Mouse (Mus musculus): ENCODE measurements at regions not wholly inside any gene's neighbourhood (a gene's known extent, or its start where the extent isn't known, plus 50 kb on each side); places are given as distances from the start of the nearest gene placed in this dataset.

GRCm38 (mm10) chr14:72293677-72294387, 197.8 kb downstream of the Gm9195 start:
- H3K4me2 ChIP-seq (replicated peaks; ENCODE audit: low read depth, low read length, severe bottlenecking): no peak overlapping the region
- WGBS: 63% methylated on average over 9 of the region's 9 CpGs
- H3K4me3 ChIP-seq (replicated peaks; ENCODE audit: low read length): no peak overlapping the region
- no peak overlapping the region for H3K27ac ChIP-seq (replicated peaks; ENCODE audit: low read depth, low read length)
- no peaks in the 10 kb centered on the region for H3K9me3 ChIP-seq (ENCODE audit: control insufficient read depth, low read length)
- H3K36me3 ChIP-seq (ENCODE audit: control insufficient read depth, insufficient read depth, low read length): no peaks in the 10 kb centered on the region
- peak; percentile 62 for DNase-seq (ENCODE audit: low spot score)
- peak; percentile 41; the same call in 1 of the 2 replicates for ATAC-seq (ENCODE audit: low FRiP score, low read depth)
- H3K27me3 ChIP-seq (ENCODE audit: control insufficient read depth, insufficient read depth, low read length): no peaks in the 10 kb centered on the region
- peaks cover 3% of the 10 kb centered on the region; the same call in 1 of the 2 replicates for H3K4me1 ChIP-seq (ENCODE audit: control insufficient read depth, insufficient read depth, low read length)
- no peak overlapping the region for H3K9ac ChIP-seq (ENCODE audit: low read depth, low read length, severe bottlenecking)
- no peak for TF ChIP-seq POLR2A (IDR thresholded peaks at IDR 0.05; ENCODE audit: borderline replicate concordance, extremely low read depth, insufficient read depth, insufficient read length)

GRCm38 (mm10) chr14:72292656-72293299, 198.9 kb downstream of the Gm9195 start:
- H3K27ac ChIP-seq (replicated peaks; ENCODE audit: low read depth, low read length): no peak overlapping the region
- DNase-seq (ENCODE audit: low spot score) (no peak), ATAC-seq (ENCODE audit: low FRiP score, low read depth) (no peak)
- WGBS: 87% methylated on average over 7 of the region's 7 CpGs
- H3K36me3 ChIP-seq (ENCODE audit: control insufficient read depth, insufficient read depth, low read length): no peaks in the 10 kb centered on the region
- no peak overlapping the region for H3K4me3 ChIP-seq (replicated peaks; ENCODE audit: low read length)
- H3K9me3 ChIP-seq (ENCODE audit: control insufficient read depth, low read length): no peaks in the 10 kb centered on the region
- no peak for TF ChIP-seq POLR2A (IDR thresholded peaks at IDR 0.05; ENCODE audit: borderline replicate concordance, extremely low read depth, insufficient read depth, insufficient read length)
- no peak overlapping the region for H3K9ac ChIP-seq (ENCODE audit: low read depth, low read length, severe bottlenecking)
- H3K27me3 ChIP-seq (ENCODE audit: control insufficient read depth, insufficient read depth, low read length): no peaks in the 10 kb centered on the region
- H3K4me1 ChIP-seq (ENCODE audit: control insufficient read depth, insufficient read depth, low read length): peaks cover 3% of the 10 kb centered on the region; the same call in 1 of the 2 replicates
- no peak overlapping the region for H3K4me2 ChIP-seq (replicated peaks; ENCODE audit: low read depth, low read length, severe bottlenecking)

DNA sequence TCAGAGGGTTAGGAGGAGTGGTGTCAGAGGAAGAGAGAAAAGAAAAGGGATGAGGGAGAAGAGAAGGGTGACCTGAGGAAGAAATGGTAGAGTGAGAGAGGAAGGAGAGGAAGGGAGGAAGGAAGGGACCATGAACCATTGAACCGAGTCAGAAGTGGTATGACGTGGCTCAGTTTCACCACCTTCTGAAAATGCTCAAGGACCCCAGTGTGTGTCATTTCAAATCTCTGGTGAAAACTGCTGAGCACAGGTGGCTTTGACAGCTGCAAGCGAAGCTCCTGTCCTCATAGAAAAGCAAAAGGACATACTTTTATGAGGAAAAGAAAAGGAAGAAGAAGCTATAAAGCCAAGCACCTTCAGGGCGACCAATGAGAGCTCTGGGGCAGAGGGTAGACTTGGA, 214.3 kb downstream of the Gm9195 start:
- no peak overlapping the region for H3K9ac ChIP-seq (ENCODE audit: low read depth, low read length, severe bottlenecking)
- TF ChIP-seq POLR2A (IDR thresholded peaks at IDR 0.05; ENCODE audit: borderline replicate concordance, extremely low read depth, insufficient read depth, insufficient read length): no peak
- no peaks in the 10 kb centered on the region for H3K27me3 ChIP-seq (ENCODE audit: control insufficient read depth, insufficient read depth, low read length)
- ATAC-seq (ENCODE audit: low FRiP score, low read depth) (no peak), DNase-seq (ENCODE audit: low spot score) (no peak)
- no peaks in the 10 kb centered on the region for H3K9me3 ChIP-seq (ENCODE audit: control insufficient read depth, low read length)
- WGBS: 77% methylated on average over 4 of the region's 4 CpGs
- H3K36me3 ChIP-seq (ENCODE audit: control insufficient read depth, insufficient read depth, low read length): no peaks in the 10 kb centered on the region
- H3K4me1 ChIP-seq (ENCODE audit: control insufficient read depth, insufficient read depth, low read length): no peaks in the 10 kb centered on the region
- no peak overlapping the region for H3K4me3 ChIP-seq (replicated peaks; ENCODE audit: low read length)
- H3K27ac ChIP-seq (replicated peaks; ENCODE audit: low read depth, low read length): no peak overlapping the region
- no peak overlapping the region for H3K4me2 ChIP-seq (replicated peaks; ENCODE audit: low read depth, low read length, severe bottlenecking)

GRCm38 (mm10) chr14:72259255-72259654, 232.4 kb downstream of the Gm9195 start:
- H3K27me3 ChIP-seq (ENCODE audit: control insufficient read depth, insufficient read depth, low read length): no peaks in the 10 kb centered on the region
- no peaks in the 10 kb centered on the region for H3K9me3 ChIP-seq (ENCODE audit: control insufficient read depth, low read length)
- H3K9ac ChIP-seq (ENCODE audit: low read depth, low read length, severe bottlenecking): no peak overlapping the region
- H3K4me1 ChIP-seq (ENCODE audit: control insufficient read depth, insufficient read depth, low read length): no peaks in the 10 kb centered on the region
- TF ChIP-seq POLR2A (IDR thresholded peaks at IDR 0.05; ENCODE audit: borderline replicate concordance, extremely low read depth, insufficient read depth, insufficient read length): no peak
- DNase-seq (ENCODE audit: low spot score) (no peak), ATAC-seq (ENCODE audit: low FRiP score, low read depth) (no peak)
- H3K27ac ChIP-seq (replicated peaks; ENCODE audit: low read depth, low read length): no peak overlapping the region
- H3K4me3 ChIP-seq (replicated peaks; ENCODE audit: low read length): no peak overlapping the region
- no peak overlapping the region for H3K4me2 ChIP-seq (replicated peaks; ENCODE audit: low read depth, low read length, severe bottlenecking)
- H3K36me3 ChIP-seq (ENCODE audit: control insufficient read depth, insufficient read depth, low read length): no peaks in the 10 kb centered on the region
- 57% methylated on average over 2 of the region's 2 CpGs for WGBS

DNA sequence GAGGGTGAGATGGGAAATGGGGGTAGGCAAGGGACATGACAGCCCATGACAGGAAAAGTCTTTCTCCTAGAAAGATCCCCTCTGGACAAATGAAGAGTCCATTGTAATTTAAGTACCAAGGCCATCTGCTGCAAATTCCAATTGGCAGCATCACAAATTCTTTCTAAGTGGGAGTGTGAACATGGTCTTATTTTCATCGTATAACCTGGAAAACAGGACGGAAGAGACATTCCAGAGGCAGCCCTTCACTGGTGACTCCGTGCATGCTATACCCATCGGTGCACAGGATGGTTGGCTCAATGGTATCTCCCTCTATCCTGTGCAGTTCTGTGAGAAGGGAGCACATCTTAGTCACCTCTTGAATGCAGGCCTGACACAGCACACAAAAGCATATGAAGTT, 249.8 kb downstream of the Gm9195 start:
- WGBS: 85% methylated on average over 4 of the region's 4 CpGs
- H3K4me3 ChIP-seq (replicated peaks; ENCODE audit: low read length): no peak overlapping the region
- no peak for TF ChIP-seq POLR2A (IDR thresholded peaks at IDR 0.05; ENCODE audit: borderline replicate concordance, extremely low read depth, insufficient read depth, insufficient read length)
- DNase-seq (ENCODE audit: low spot score): no peak
- no peaks in the 10 kb centered on the region for H3K9me3 ChIP-seq (ENCODE audit: control insufficient read depth, low read length)
- no peaks in the 10 kb centered on the region for H3K27me3 ChIP-seq (ENCODE audit: control insufficient read depth, insufficient read depth, low read length)
- no peak for ATAC-seq (ENCODE audit: low FRiP score, low read depth)
- H3K9ac ChIP-seq (ENCODE audit: low read depth, low read length, severe bottlenecking): no peak overlapping the region
- H3K27ac ChIP-seq (replicated peaks; ENCODE audit: low read depth, low read length): no peak overlapping the region
- H3K36me3 ChIP-seq (ENCODE audit: control insufficient read depth, insufficient read depth, low read length): no peaks in the 10 kb centered on the region
- H3K4me2 ChIP-seq (replicated peaks; ENCODE audit: low read depth, low read length, severe bottlenecking): no peak overlapping the region
- no peaks in the 10 kb centered on the region for H3K4me1 ChIP-seq (ENCODE audit: control insufficient read depth, insufficient read depth, low read length)
